Mouse (Mus musculus): ENCODE data around the gene Lonp1.

- TF ChIP-seq CTCF (IDR thresholded peaks at IDR 0.05; ENCODE audit: low read depth) (no peak), EP300 (IDR thresholded peaks at IDR 0.05; ENCODE audit: low read depth) (no peak)
Measured at GRCm38 (mm10) chr17:56667591-56667990, 40.9 kb upstream of the Lonp1 start.

Measured in liver, embryonic 14.5 days (tissue).